Mouse (Mus musculus): Measurements from ENCODE around the gene Gm2056.
"Not testable (repeated sequence)": the region's sequence is repeated elsewhere in the genome, so short reads cannot be mapped to it uniquely, and the experiment has no call there.

- not testable (repeated sequence) for TF ChIP-seq CTCF (IDR thresholded peaks at IDR 0.05; ENCODE audit: control insufficient read depth, insufficient read depth, insufficient replicate concordance, low read depth, low read length); POLR2A (IDR thresholded peaks at IDR 0.05; ENCODE audit: control insufficient read depth, low read depth, low read length)
These were observed 22.7 kb upstream of the Gm2056 start for GRCm38 (mm10) chr12:88004118-88004517.
